Mouse (Mus musculus) olfactory bulb, adult 2 months (tissue): ENCODE results near the gene Siglecf. TPM values are rescaled to one million over a fixed set of nuclear protein-coding genes. Genes with fewer than 3 reads are reported as not detected.
"Not testable (repeated sequence)": the region's sequence is repeated elsewhere in the genome, so short reads cannot be mapped to it uniquely, and the experiment has no call there.

Experiments
- H3K27ac ChIP-seq: fragments of 200-500 bp; 2 replicates; pipeline ENCODE4 v1.5.1; 2012; ENCODE audit warnings: low read depth, low read length; ENCODE audit not compliant: insufficient read depth
- H3K4me1 ChIP-seq: fragments of 200-500 bp; 2 replicates; pipeline ENCODE4 v1.6.1; 2012; ENCODE audit warnings: low read length; ENCODE audit not compliant: control insufficient read depth, insufficient read depth
- H3K4me3 ChIP-seq: fragments of 200-500 bp; 2 replicates; pipeline ENCODE4 v1.5.1; 2012; ENCODE audit warnings: mild to moderate bottlenecking, low read depth, low read length, moderate library complexity; ENCODE audit not compliant: insufficient read depth
- CTCF ChIP-seq: fragments of 200-500 bp; IDR thresholded peaks from 2 replicates; pipeline ENCODE4 v1.5.1; 2012; ENCODE audit warnings: low read depth, mild to moderate bottlenecking, low read length, moderate library complexity; ENCODE audit not compliant: insufficient read depth
- POLR2A ChIP-seq: fragments of 200-500 bp; IDR thresholded peaks from 2 replicates; pipeline ENCODE4 v1.6.1; 2012; ENCODE audit warnings: mild to moderate bottlenecking, low read depth, low read length, moderate library complexity; ENCODE audit not compliant: insufficient read depth
- WGBS: fragments of 180-500 bp; shearing (Covaris S2); methylation state at CpG from one replicate; pipeline ENCODE4 v1.1.7; 2018; 5-methylcytosine and 5-hydroxymethylcytosine counted together
- polyA plus RNA-seq: library from polyadenylated mRNA; stranded (reverse); fragments of >200 nt; gene quantifications from 2 replicates; pipeline ENCODE4 v1.2.4, GENCODE M21; 2012; ENCODE audit warnings: low replicate concordance; ENCODE audit not compliant: missing spikeins, insufficient read depth, insufficient read length

Gene Siglecf
- polyA plus RNA-seq, 1 experiment, result not detected

DNA sequence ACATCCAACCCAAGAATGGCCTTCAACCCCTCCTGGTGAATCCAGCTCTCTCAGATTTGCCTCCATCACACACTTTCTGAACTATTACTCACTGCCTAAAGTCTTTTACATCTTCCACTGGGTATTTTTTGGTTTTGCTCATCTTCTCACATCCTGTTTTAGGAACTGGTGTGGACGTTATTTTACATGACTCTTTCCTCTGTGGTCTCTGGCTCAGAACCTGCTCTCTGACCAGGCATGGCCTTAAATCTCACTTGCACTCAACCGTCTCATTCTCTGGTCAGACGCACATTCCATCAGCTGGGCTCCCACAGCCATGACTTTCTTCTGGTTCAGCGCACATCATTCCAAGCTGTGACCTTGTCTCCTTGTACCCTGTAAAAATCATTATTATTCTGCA is 10.4 kb upstream of the Siglecf start:
- WGBS, result 92% methylated on average over 4 of the region's 4 CpGs
- no peak overlapping the region for H3K27ac ChIP-seq

GRCm38 (mm10) chr7:43343191-43343590 is 8.0 kb upstream of the Siglecf start:
- WGBS, result 79% methylated on average over 5 of the region's 5 CpGs
- Histone ChIP-seq H3K27ac (no peak overlapping the region), H3K4me3 (no peak overlapping the region), H3K4me1 (no peaks in the 10 kb centered on the region)
- no peak for TF ChIP-seq POLR2A
- no peak for TF ChIP-seq CTCF

More for the DNA sequence above, 10.4 kb upstream of the Siglecf start:
- no peak overlapping the region for H3K4me3 ChIP-seq
- TF ChIP-seq CTCF (no peak), POLR2A (no peak)
- no peaks in the 10 kb centered on the region for H3K4me1 ChIP-seq

DNA sequence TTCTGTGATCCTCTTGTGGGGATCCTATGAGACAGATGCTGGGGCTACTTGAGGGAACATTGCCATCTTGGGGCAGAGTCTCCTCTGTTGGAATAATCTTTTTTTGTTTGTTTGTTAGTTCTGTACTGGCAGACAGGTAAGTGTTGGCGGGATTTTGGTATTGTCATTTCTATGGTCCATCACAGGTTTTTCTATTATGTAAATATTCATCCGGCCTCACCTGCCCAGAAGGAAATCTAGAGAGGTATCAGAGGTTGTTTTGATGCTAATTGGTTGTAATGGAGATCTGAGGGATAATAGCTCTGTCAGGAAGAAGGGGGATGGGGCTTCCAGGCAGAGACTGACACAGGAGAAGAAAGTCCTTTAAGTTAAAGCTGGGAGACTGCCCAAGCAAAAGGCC is 7.1 kb upstream of the Siglecf start:
- WGBS, result 75% methylated on average over 2 of the region's 2 CpGs
- no peak for TF ChIP-seq POLR2A
- TF ChIP-seq CTCF, result no peak

DNA sequence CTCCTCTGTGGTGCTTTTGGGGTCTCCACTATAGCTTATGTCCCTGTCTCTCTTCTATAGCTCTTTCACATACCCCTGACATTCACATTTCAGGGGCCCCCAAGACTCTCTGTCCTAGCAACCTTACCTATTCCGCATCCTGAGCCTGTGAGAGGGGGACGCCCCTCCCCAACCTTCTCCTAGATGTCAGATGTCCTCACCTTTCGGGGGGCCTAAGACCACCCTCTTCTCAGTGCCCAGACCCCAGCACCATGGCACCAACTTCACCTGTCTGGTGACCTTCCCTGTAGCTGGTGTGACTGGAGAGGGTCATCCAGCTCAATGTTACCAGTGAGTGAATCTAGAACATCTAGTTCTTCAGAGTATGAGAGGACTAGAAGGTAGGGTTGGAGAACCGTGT is 6.7 kb upstream of the Siglecf start:
- no peak for TF ChIP-seq POLR2A
- TF ChIP-seq CTCF, result no peak
- 84% methylated on average over 4 of the region's 4 CpGs for WGBS

More for the DNA sequence above, 7.1 kb upstream of the Siglecf start:
- no peaks in the 10 kb centered on the region for H3K4me1 ChIP-seq
- H3K27ac ChIP-seq, result no peak overlapping the region
- H3K4me3 ChIP-seq, result no peak overlapping the region

GRCm38 (mm10) chr7:43346148-43346547 is 5.0 kb upstream of the Siglecf start:
- Histone ChIP-seq H3K27ac (no peak overlapping the region), H3K4me3 (no peak overlapping the region), H3K4me1 (no peaks in the 10 kb centered on the region)
- WGBS, result 63% methylated on average over 4 of the region's 4 CpGs
- TF ChIP-seq POLR2A (no peak), CTCF (no peak)

More for the DNA sequence above, 6.7 kb upstream of the Siglecf start:
- H3K27ac ChIP-seq, result no peak overlapping the region
- no peaks in the 10 kb centered on the region for H3K4me1 ChIP-seq
- H3K4me3 ChIP-seq, result no peak overlapping the region

DNA sequence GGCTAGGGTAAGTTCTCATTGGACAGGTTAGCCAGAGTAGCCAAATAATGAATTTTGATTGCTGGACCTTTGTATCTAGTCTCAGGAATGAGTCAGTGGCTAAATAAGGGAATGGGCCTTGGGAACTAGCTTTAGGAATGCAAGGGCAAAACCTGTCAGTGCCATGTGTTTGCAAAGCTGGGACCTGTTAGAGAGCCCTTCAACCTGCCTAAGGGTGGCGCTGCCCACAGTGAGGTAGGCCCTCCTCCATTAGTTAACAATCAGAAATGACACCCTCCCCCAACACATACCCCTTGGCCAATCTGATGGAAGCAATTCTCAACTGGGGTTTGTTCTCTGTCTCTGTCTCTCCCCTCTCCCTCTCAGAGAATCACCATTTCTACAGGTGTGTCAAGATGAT is 4.6 kb upstream of the Siglecf start:
- TF ChIP-seq POLR2A, result no peak
- TF ChIP-seq CTCF, result no peak
- Histone ChIP-seq H3K4me1 (no peaks in the 10 kb centered on the region), H3K4me3 (no peak overlapping the region), H3K27ac (no peak overlapping the region)
- WGBS, result 68% methylated on average over 1 of the region's 1 CpGs

GRCm38 (mm10) chr7:43349623-43350022 is 1.5 kb upstream of the Siglecf start:
- not testable (repeated sequence) for H3K4me1 ChIP-seq
- 75% methylated on average over 5 of the region's 5 CpGs for whole genome bisulfite sequencing

DNA sequence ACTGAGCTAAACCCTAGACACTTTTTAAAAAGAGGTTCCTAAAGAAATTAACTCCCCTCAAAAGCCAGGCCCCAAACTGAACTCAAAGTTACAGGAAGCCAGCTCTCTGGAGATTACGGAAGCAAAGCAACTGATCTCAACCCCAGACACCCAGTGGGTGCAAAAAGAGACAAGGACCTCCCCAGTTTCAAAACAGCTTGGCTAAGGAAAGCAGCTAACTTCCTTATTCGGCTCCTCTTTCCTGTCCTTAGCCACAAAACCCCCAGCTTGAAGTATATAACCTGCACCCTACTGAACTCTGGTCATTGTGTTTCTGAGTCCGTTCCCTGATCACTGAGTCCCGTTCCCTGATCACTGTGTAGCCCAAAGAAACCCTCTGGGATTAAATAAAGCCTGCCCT is 2.0 kb downstream of the Siglecf start:
- no peak overlapping the region for H3K27ac ChIP-seq
- H3K4me1 ChIP-seq, result peaks cover 2% of the 10 kb centered on the region; the same call in 1 of the 2 replicates
- H3K4me3 ChIP-seq, result no peak overlapping the region
- 67% methylated on average over 4 of the region's 4 CpGs for WGBS
- no peak for TF ChIP-seq CTCF
- TF ChIP-seq POLR2A, result no peak

More at GRCm38 (mm10) chr7:43349623-43350022, 1.5 kb upstream of the Siglecf start:
- not testable (repeated sequence) for H3K27ac ChIP-seq, H3K4me3 ChIP-seq

- Histone ChIP-seq H3K4me3 (no peak overlapping the region), H3K27ac (no peak overlapping the region), H3K4me1 (peaks cover 2% of the 10 kb centered on the region; the same call in 1 of the 2 replicates)
- no peak for TF ChIP-seq POLR2A
- no peak for TF ChIP-seq CTCF
- 69% methylated on average over 4 of the region's 4 CpGs for WGBS
Observed at GRCm38 (mm10) chr7:43353758-43354157, 2.6 kb downstream of the Siglecf start.

GRCm38 (mm10) chr7:43354893-43355835 is 4.0 kb downstream of the Siglecf start:
- 11% methylated on average over 12 of the region's 12 CpGs for WGBS
- Histone ChIP-seq H3K4me3 (no peak overlapping the region), H3K27ac (no peak overlapping the region), H3K4me1 (peaks cover 2% of the 10 kb centered on the region; the same call in 1 of the 2 replicates)
- no peak for TF ChIP-seq POLR2A
